Mouse (Mus musculus): Measurements from ENCODE around the gene Mki67.

Mki67 gene

DNA sequence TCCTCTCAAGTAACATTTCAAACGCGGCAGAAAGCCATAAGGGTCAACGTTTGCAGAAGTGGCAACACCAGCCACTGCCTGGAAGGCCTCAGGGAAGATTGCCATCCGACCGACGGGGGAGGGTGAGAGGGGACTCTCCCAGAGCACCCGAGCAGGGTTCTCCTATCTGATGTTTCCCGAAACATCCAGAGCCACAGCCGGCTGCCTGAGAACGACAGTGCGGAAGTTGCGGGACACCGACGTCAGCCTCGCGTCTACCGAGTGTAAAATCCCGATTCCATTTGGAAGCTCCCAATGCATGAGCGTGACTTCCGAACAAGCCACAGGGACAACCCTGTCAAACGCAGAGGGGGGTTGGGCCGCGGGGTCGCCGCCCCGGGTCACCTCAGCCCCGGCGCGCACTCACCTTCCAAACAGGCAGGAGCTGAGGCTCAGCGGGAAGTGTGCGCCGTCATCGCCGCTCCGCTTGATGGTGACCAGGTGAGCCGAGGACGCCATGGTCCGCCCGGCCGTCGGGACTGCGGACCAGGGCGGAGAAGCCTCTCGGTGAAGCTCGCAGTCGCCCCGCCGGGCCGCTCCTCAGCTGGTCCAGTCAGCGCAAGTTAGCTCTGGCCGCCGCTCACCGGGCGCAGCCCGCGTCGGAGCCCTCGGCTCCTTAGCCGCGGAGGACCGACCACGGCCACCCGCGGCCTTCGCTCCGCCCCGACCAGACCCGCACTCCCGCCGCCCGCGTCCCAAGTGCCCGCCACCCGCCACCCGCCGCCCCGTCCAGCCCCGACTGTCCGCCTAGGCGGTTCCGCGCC lies at the start of gene Mki67:
Mki67 (minus strand) TSS at position 720 of the 803 bp plus-strand sequence.
- no peak for DNase-seq (ENCODE audit: low read depth, low spot score)

GRCm38 (mm10) chr7:135763311-135763710 lies 47.1 kb upstream of the Mki67 start:
- no peak for DNase-seq (ENCODE audit: low read depth, low spot score)

DNA sequence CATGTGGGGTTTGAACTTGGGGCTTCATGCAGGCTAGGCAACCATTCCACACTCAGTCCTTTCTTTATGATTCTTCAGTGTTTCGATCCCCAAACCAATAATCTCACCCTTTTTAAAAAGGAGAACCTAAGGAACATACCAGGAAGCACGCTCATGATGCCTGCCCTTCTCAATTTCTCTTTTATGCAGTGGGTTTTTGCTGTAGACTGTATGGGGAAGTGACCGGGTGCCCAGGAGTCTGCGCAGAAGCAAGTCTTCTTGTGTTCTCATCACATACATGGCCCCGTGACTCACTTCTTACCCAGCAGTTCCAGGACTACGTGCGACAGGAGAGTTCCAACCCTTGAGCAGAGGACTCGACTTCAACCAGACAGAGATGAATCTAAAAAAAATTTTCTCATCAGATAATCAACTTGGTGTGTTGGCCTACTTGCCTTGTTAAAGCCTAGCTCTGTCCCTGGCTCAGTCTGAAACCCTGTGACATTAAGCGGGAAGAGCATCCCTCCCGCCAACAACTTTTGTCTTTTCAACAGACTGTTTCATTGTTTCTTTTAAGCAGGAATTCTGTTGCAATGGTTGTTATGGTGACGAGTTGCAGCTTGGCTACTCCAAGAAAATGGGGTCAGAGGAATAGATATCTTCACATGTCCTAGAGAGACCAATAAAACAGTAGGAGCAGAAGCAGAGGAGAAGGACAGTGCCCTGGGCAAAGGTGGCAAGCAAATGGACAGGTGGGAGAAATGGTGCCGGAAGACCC lies 42.8 kb upstream of the Mki67 start:
- DNase-seq (ENCODE audit: low read depth, low spot score), result no peak

DNA sequence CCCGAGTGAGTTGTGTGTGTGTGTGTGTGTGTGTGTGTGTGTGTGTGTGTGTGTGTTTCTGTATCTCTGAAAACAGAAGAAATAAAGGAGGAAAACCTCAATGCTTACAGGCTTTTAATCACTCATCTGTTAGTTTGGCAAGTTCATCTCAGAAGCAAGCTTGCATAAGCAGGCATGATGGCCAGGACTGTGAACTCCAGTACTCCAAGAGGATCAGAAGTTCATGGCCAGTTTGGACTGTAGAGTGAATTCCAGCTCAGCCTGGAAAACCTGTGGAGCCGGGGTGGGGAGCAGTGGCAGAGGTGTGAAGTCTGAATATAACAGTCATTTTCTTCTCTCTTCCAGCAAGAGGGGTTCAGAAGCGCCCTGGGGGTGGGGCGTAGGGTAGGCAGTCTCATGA lies 42.0 kb upstream of the Mki67 start:
- no peak for DNase-seq (ENCODE audit: low read depth, low spot score)

GRCm38 (mm10) chr7:135756984-135757586 lies 40.9 kb upstream of the Mki67 start:
- no peak for DNase-seq (ENCODE audit: low read depth, low spot score)

GRCm38 (mm10) chr7:135748986-135749385 lies 32.8 kb upstream of the Mki67 start:
- no peak for DNase-seq (ENCODE audit: low read depth, low spot score)

DNA sequence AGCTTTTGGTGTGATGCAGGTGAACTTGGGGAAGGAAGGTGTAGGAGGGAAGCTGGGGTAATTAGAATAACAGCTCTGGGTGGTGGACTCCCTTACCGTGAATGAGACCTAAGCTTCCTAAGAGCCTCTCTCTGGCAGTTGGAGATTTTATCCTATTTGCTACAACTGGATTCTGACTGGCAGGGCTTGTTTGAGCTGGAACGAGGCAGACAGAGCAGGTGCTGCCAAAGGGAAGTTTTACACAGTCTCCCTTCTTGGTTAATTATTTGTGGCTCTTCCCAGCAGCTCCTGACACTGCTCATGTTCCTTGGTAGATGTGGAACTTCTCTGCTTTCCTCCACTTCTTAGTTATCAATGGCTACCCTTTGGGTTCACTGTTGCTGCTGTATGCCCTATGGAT lies 30.9 kb upstream of the Mki67 start:
- no peak for DNase-seq (ENCODE audit: low read depth, low spot score)

DNA sequence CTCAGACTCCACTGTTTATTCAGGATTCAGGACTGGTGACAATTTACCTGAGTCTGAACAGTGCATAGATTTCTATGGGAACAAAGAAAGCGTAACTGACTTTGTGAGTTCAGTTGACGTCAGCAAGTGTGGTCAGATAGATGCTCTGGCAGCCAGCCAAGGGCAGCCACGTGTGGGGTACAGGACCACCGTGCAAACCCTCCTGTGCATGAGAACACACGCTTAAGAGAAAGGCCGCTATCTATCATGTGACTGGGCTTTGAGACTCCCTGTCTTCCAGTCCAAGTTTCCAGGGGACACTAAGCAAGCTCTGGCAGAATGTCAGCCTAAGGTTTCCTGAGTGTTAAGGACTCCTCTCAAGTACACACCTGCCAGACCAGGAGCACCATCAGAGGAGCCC lies 30.4 kb upstream of the Mki67 start:
- no peak for DNase-seq (ENCODE audit: low read depth, low spot score)

- DNase-seq (ENCODE audit: low read depth, low spot score), result no peak
Observed at GRCm38 (mm10) chr7:135745091-135745490, 28.9 kb upstream of the Mki67 start.

- DNase-seq (ENCODE audit: low read depth, low spot score), result no peak
Observed at GRCm38 (mm10) chr7:135740453-135740852, 24.3 kb upstream of the Mki67 start.

- DNase-seq (ENCODE audit: low read depth, low spot score), result no peak
Observed at GRCm38 (mm10) chr7:135736581-135736886, 20.4 kb upstream of the Mki67 start.

DNA sequence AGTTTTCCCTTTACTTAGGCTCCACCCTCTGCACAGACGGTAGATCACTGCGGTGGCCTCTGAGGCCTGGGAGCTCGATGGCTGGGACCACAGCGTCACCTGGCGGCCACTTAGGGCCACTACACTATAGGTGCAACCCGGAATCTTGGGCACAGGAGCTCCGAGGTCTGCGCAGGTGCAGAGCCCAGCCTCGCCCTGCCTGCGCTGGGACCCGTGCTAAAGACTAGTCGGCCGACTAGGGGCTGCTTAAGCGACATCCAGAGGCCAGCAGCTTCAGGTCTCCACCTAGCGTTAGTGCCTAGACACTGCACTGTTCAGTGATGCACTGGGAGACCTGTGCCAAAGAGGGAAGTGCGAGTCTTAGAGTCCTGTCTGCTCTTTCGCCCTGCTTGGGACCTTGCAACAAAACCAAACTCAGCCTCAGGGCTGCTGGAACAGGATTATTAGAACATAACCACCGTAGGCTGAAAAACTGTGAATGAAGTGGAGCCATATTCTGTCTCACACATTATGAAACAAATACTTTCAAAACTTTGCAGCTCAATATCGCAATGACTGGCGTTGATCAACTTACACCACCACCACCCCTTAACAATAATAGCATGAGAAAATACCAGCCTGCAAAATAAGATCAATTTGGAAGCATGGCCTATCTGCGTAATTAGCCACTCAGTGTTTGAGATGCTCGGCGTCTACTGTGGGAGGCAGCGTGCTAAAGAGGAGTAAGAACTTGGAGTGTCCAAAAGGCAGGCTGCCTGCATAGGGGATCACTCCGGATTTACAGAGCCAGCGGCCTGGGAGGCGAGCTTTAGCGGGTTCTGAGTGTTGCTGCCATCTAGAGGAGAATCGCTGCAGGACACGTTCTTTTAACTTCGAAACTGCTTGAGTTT lies 19.8 kb upstream of the Mki67 start:
- peak; percentile 77 for DNase-seq (ENCODE audit: low read depth, low spot score)

GRCm38 (mm10) chr7:135734911-135735646 lies 18.9 kb upstream of the Mki67 start:
- no peak for DNase-seq (ENCODE audit: low read depth, low spot score)

DNA sequence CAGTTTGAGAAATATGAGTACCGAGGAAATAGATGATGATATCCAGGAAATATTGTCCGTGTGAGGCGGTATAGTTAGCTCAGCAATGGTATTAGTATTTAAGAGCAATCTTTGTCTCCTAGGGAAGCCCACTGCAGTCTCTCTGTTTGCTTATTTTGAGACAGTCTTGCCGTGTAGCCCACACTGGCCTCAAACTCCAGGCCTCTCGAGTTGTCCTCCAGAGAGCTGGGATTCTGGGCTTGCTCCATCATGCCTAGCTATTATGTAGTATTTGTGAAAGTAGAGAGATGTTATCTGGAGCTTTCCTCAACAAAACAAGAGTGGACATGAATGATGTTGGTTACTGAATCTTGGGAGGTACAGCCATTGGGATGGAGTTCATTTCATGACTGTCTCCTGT lies 18.2 kb upstream of the Mki67 start:
- DNase-seq (ENCODE audit: low read depth, low spot score), result no peak

GRCm38 (mm10) chr7:135728038-135728437 lies 11.9 kb upstream of the Mki67 start:
- no peak for DNase-seq (ENCODE audit: low read depth, low spot score)

DNA sequence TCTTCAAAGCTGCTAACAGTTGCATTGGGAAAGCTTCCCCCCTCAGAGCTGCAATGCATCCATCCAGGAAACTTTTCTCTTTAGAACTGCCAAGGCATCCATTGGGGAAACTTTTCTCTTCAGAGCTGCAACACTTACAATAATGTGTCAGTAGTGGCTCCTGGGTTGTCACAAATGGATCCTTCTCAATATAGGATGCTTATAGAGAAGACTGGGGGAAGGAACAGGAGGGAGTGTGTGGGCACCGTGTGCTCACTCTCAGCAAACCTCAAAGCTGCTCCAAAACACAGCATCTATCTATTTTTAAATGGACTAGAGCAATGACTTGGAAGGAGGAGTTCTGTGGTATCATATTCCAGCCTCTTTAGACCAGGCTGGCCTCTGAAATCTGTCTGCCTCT lies 10.5 kb upstream of the Mki67 start:
- DNase-seq (ENCODE audit: low read depth, low spot score), result peak; percentile 58

DNA sequence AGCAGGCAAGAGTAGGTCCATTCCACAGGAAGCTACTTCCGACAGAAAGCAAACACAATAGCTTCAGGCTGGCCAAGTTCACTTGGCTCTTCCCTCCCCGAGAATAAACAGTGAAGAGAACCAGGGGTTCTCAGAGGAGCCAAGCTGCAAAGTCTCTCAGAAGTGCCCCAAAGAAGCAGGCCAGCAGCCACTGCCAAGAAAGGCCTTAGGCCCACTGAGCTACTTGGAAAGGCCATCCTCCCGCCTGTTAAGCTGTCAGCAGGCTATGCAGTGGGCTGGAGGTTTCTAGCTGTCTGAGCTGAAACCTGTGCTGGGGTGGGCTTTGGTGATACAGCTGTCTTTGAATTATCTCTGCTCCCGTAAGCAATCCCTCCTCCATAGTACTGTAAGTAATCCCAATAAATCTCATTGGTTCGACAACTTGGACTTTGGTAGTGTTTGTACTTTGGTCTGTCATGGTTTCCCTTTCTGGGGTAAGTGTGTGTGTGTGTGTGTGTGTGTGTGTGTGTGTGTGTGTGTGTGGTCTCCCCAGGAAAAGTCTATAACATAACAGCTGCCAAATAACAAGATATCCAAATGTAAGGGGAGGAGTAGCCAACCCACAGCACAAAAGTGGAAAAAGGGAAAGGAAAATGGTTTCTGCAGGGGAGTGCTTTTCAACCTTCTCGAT lies 7.6 kb upstream of the Mki67 start:
- DNase-seq (ENCODE audit: low read depth, low spot score), result no peak

DNA sequence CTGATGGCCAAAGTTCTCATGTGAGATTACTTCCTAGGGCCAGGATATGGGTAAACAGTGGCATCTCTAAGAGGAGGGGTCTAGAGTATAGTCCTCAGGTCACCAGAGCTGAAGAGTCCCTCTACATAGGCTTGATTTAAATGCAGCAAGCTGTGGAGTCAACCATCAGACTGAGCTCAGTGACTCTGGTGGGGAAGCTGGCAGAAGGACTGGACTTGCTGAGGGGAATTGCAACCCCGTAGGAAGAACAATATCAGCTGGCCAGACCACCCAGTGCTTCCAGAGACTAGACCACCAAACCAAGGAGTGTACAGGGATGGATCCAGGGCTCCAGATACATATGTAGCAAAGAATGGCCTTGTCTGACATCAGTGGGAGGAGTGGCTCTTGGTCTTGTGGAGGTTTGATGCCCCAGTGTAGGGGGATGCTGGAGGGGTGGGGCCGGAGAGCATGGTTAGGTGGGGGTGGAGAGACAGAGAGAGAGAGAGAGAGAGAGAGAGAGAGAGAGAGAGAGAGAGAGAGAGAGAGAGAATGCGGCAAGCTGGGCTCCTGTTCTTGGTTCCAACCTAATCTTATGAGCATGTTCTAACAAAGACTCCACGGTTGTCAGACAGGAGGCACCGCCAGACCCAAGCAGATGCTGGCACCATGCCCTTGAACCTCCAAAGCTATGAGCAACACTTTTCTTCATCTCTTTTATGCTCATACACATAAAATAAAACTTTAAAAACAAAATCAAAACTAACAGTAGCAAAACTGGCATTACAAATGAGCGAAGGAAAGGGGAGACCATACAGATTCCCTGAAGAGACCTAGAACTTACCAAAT lies 6.1 kb upstream of the Mki67 start:
- no peak for DNase-seq (ENCODE audit: low read depth, low spot score)

GRCm38 (mm10) chr7:135721436-135721992 lies 5.4 kb upstream of the Mki67 start:
- DNase-seq (ENCODE audit: low read depth, low spot score), result no peak
